Mouse (Mus musculus): ENCODE data around the gene Il1a. TPM values are rescaled to one million over a fixed set of nuclear protein-coding genes. Genes with fewer than 3 reads are reported as not detected.

The Il1a gene
- 0.13 and 0.39 TPM in 2 replicates for polyA plus RNA-seq (2015; fragmentation: Nextera tagmentation; extraction: Ambion mirVana)

DNA sequence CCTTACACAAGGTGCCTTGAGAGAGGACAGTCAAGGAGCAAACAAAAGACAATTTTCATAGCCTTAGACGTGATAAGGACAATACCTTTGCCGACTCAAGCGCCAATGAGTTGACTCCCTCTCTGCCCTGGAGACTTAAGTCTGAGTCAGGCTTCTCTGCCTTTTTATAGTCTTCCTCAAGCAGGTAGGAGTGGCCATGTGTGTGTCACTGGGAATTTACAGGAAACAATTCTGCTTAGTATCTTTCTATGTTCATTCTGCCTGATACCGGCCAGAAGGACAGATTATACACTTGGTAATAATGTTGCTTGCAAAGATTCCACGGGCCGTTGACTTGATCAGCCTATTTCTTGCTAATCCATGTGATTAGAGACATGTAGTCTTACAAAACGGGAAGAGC is at the start of gene Il1a:
Il1a (minus strand) TSS at position 137 of the 400 bp plus-strand sequence.
- no peak for ATAC-seq (ENCODE audit: extremely low read depth, insufficient number of reproducible peaks, low FRiP score, low TSS enrichment)
- H3K36me3 ChIP-seq: no peaks in the 10 kb centered on the region
- no peak within 1 kb of the TSS for H3K9ac ChIP-seq
- H3K9me3 ChIP-seq: no peaks in the 10 kb centered on the region
- 62% methylated on average over 7 of the region's 7 CpGs for WGBS
- H3K4me3 ChIP-seq: no peak within 1 kb of the TSS
- no peak within 1 kb of the TSS for H3K27ac ChIP-seq (replicated peaks)
- no peaks in the 10 kb centered on the region for H3K4me1 ChIP-seq
- no peaks in the 10 kb centered on the region for H3K27me3 ChIP-seq (replicated peaks)
- H3K4me2 ChIP-seq: no peak within 1 kb of the TSS

DNA sequence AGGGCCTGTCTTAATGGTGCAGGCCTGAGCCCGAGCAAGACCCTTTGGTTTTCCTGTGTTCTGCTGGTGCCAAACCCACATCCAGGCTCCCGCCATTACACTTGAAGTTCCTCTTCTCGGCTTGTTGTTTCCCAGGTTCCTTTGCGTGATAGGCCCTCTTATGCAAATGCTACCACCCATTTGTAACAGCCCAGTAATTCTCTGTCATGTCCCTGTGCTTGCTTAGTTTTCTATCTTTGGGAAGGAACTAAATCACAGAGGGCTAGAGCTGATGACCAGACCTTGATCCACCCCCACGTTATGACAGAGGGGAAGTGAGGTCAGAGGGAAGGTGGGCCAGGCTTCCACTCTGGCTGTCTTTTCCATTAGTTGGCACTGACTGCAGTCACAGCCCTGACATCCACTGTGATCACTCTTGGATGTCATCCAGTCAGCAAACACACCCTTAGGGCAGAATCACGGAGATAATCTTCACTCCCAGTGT is 28.4 kb upstream of the Il1a start:
- H3K36me3 ChIP-seq: no peaks in the 10 kb centered on the region
- ATAC-seq (ENCODE audit: extremely low read depth, insufficient number of reproducible peaks, low FRiP score, low TSS enrichment): no peak
- H3K9ac ChIP-seq: no peak overlapping the region
- H3K4me1 ChIP-seq: no peaks in the 10 kb centered on the region
- H3K27me3 ChIP-seq (replicated peaks): no peaks in the 10 kb centered on the region
- peaks cover 7% of the 10 kb centered on the region; the same call in 1 of the 2 replicates for H3K9me3 ChIP-seq
- H3K4me3 ChIP-seq: no peak overlapping the region
- 64% methylated on average over 6 of the region's 6 CpGs for WGBS
- no peak overlapping the region for H3K4me2 ChIP-seq
- H3K27ac ChIP-seq (replicated peaks): no peak overlapping the region

DNA sequence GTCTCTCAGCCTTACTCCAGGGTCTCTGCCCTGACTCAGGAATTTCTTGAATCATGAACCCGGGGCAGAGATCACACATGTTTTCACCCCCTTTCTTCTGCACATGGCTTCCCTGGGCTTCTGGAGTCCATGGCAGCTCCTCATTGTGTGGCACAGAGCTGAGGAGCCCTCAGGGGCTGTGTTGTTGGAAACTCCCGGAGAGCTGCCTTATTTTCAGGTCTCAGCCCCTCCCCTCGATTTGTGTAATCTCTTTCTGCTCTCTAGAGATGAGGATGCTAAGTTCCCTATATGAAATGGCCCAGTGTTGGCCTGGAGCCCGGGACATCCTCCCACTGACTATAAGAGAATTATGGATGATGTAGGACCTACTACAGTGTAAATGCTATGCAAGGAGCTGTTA is 23.7 kb upstream of the Il1a start:
- no peak overlapping the region for H3K4me3 ChIP-seq
- H3K9me3 ChIP-seq: no peaks in the 10 kb centered on the region
- no peak overlapping the region for H3K9ac ChIP-seq
- H3K27me3 ChIP-seq (replicated peaks): no peaks in the 10 kb centered on the region
- no peaks in the 10 kb centered on the region for H3K36me3 ChIP-seq
- 52% methylated on average over 4 of the region's 4 CpGs for WGBS
- H3K4me1 ChIP-seq: 0 out of 2 replicates have a peak, but pooled peaks cover 4% of the 10 kb centered on the region
- H3K27ac ChIP-seq (replicated peaks): no peak overlapping the region
- no peak overlapping the region for H3K4me2 ChIP-seq
- ATAC-seq (ENCODE audit: extremely low read depth, insufficient number of reproducible peaks, low FRiP score, low TSS enrichment): no peak

DNA sequence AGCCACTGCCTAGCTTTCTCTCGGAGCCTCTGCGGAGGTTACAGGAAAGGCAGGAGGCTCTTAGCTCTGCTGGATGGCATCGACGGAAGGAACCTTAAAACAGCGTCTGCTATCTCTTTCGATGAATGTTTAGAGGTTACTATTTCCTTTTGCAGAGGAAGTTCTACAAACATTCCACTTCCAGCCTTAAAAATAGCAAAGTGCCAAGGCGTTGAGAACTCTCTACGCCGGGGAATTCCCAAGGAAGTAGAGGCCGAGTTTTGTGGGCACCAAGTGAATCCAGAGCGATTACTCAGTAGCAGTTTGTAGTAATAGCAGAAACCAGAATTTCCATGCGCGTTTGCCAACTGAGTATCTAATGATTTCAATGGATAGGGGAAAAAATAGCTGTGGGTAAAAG is 20.8 kb upstream of the Il1a start:
- ATAC-seq (ENCODE audit: extremely low read depth, insufficient number of reproducible peaks, low FRiP score, low TSS enrichment): no peak
- Histone ChIP-seq H3K27me3 (replicated peaks) (no peaks in the 10 kb centered on the region), H3K9me3 (no peaks in the 10 kb centered on the region), H3K4me3 (no peak overlapping the region), H3K27ac (replicated peaks) (peak overlapping the region; percentile 74), H3K36me3 (no peaks in the 10 kb centered on the region), H3K9ac (no peak overlapping the region), H3K4me1 (0 out of 2 replicates have a peak, but pooled peaks cover 4% of the 10 kb centered on the region), H3K4me2 (no peak overlapping the region)
- WGBS: 60% methylated on average over 13 of the region's 13 CpGs

DNA sequence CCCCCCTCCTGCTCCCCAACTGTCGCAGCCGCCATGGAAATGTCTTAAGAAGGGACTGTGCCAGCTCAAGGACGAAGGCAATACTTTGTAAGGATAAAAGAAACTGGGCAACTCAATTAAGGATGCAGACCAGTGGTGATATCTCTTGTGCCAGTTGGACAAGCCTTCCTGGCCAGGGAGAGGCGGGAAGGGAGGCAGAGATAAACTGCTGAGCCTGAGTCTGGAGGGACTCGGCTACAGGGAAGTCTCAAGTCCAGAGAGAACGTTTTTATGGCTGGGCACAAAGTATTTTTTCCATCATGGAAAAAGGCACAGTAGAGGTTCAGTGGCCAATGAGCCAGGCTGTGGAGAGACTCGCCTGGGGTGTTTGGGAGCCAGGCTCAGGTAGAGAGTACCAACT is 20.3 kb upstream of the Il1a start:
- 40% methylated on average over 7 of the region's 7 CpGs for WGBS
- H3K4me1 ChIP-seq: 0 out of 2 replicates have a peak, but pooled peaks cover 4% of the 10 kb centered on the region

DNA sequence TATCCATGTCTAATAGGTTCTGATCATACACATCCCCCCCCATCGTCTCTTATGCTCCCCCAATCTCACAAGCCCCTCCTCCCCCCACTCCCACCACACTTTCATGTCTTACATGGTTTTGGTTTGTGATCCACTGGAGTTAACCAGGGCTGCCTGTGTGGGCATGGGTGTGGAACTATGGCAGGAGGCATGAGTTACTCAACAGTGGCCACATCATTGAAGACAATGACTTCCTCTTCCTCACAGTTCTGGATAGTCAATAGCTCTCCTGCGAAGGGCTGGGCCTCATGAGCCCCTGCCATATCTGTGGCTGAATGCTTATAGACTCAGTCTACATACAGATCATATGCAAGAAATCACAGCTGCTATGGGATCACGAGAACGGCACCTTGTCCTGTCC is 18.5 kb upstream of the Il1a start:
- H3K4me2 ChIP-seq: no peak overlapping the region
- ATAC-seq (ENCODE audit: extremely low read depth, insufficient number of reproducible peaks, low FRiP score, low TSS enrichment): no peak
- H3K9me3 ChIP-seq: no peaks in the 10 kb centered on the region
- H3K27me3 ChIP-seq (replicated peaks): no peaks in the 10 kb centered on the region
- no peak overlapping the region for H3K4me3 ChIP-seq
- WGBS: 86% methylated on average over 4 of the region's 4 CpGs
- H3K27ac ChIP-seq (replicated peaks): no peak overlapping the region
- no peak overlapping the region for H3K9ac ChIP-seq
- H3K36me3 ChIP-seq: no peaks in the 10 kb centered on the region
- 0 out of 2 replicates have a peak, but pooled peaks cover 4% of the 10 kb centered on the region for H3K4me1 ChIP-seq

More for the DNA sequence above, 20.3 kb upstream of the Il1a start:
- Histone ChIP-seq H3K27me3 (replicated peaks) (no peaks in the 10 kb centered on the region), H3K9me3 (no peaks in the 10 kb centered on the region), H3K9ac (no peak overlapping the region), H3K36me3 (no peaks in the 10 kb centered on the region), H3K4me3 (no peak overlapping the region), H3K27ac (replicated peaks) (peak overlapping the region; percentile 74), H3K4me2 (no peak overlapping the region)
- no peak for ATAC-seq (ENCODE audit: extremely low read depth, insufficient number of reproducible peaks, low FRiP score, low TSS enrichment)

DNA sequence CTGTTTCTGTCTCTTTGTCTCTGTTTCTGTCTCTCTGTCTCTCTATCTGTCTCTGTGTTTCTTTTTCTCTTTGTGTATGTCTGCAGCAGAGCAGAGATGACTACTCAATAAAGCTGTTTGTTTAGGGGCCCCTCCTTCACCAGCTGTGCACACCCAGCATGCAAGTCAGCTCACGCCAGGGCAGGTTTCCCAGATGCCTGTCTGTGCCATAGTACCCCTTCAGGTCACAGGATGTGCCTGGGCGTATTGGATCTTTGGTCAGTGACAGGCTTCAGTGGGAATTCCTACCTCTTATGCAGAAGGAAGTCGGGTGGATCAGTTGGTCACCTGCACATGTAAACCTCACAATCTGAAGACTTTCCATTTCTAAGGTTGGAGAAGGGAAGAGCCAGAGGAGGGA is 14.4 kb upstream of the Il1a start:
- Histone ChIP-seq H3K9me3 (no peaks in the 10 kb centered on the region), H3K27me3 (replicated peaks) (no peaks in the 10 kb centered on the region), H3K36me3 (no peaks in the 10 kb centered on the region), H3K9ac (no peak overlapping the region), H3K27ac (replicated peaks) (no peak overlapping the region), H3K4me1 (no peaks in the 10 kb centered on the region), H3K4me2 (no peak overlapping the region), H3K4me3 (no peak overlapping the region)
- ATAC-seq (ENCODE audit: extremely low read depth, insufficient number of reproducible peaks, low FRiP score, low TSS enrichment): no peak
- 75% methylated on average over 3 of the region's 3 CpGs for WGBS

DNA sequence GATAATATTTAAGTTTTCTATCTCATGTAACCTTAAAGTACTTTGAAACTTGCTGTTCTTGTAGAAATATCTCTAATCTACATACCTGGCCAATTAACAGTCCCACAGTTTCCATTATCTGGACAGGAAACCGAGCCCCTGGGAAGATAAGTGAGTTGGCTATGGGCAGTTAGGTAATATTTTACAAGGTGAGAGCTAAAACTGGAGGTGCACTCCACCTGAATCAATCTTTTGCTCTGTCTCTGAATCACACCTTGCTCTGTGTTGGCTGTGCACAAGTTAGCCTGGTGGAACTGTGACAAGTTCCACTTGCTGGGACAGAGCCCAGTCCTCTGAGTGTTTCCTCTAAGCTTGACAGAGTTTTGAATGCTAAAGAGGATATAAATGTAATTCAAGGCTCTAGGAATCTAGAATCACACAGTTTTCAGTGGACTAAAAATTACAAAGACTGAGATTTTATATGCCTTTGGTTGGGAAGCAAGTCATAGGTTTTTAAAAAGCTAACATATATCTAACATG is 12.4 kb upstream of the Il1a start:
- Histone ChIP-seq H3K9ac (no peak overlapping the region), H3K36me3 (no peaks in the 10 kb centered on the region), H3K4me1 (no peaks in the 10 kb centered on the region), H3K27ac (replicated peaks) (no peak overlapping the region), H3K9me3 (no peaks in the 10 kb centered on the region), H3K4me3 (no peak overlapping the region), H3K4me2 (no peak overlapping the region), H3K27me3 (replicated peaks) (no peaks in the 10 kb centered on the region)
- no peak for ATAC-seq (ENCODE audit: extremely low read depth, insufficient number of reproducible peaks, low FRiP score, low TSS enrichment)
- 36% methylated on average over 1 of the region's 1 CpGs for WGBS

DNA sequence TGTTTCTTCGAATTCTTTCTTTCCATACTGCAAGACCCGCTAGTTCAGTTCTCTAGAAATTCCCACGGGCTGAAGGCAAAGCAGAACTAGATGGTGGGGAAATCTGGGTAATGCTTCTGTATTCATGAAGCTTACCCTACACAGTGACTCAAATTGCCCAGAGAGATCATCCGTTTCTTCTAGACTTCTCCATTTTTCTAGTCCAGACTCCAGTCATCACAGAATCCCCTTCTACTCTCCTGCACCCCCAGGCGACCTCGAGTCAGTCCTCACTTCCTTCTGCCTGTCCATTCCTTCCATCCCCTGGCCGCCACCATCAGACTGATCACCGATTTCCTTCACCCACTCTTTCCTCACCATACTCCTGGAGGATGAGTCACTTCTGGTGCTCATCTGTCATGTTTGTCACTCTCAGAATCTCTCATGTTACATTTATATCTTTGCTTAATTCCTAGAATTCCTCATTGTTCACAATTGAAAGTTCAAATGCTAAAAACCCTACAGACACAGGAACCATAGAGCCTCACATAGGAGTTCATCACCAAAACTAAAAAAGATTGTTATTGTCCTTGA is 10.3 kb upstream of the Il1a start:
- Histone ChIP-seq H3K4me3 (no peak overlapping the region), H3K27ac (replicated peaks) (no peak overlapping the region), H3K9me3 (no peaks in the 10 kb centered on the region), H3K9ac (no peak overlapping the region), H3K4me1 (no peaks in the 10 kb centered on the region), H3K36me3 (no peaks in the 10 kb centered on the region), H3K4me2 (no peak overlapping the region), H3K27me3 (replicated peaks) (no peaks in the 10 kb centered on the region)
- no peak for ATAC-seq (ENCODE audit: extremely low read depth, insufficient number of reproducible peaks, low FRiP score, low TSS enrichment)
- WGBS: 69% methylated on average over 8 of the region's 8 CpGs

DNA sequence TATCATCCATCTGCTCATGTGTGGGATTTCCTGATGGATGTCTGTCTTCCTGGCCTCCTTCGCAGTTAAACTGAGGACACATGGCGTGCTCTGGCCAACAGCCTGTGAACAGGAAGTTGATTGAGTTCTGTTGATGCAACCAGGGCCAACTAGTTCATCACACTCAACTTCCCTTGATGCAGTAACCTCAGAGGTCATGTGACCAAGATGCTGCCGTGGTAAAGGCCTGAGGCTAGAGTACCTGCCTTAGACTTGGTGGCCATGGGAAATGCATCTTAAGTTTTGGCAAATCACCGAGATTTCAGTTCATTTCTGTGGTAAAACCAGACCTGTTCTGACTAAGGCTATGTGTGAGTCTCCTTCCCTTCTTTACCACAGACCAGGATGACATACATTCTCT is 6.1 kb upstream of the Il1a start:
- Histone ChIP-seq H3K4me3 (no peak overlapping the region), H3K9me3 (no peaks in the 10 kb centered on the region), H3K9ac (no peak overlapping the region), H3K27me3 (replicated peaks) (no peaks in the 10 kb centered on the region), H3K36me3 (no peaks in the 10 kb centered on the region), H3K27ac (replicated peaks) (no peak overlapping the region), H3K4me2 (no peak overlapping the region), H3K4me1 (no peaks in the 10 kb centered on the region)
- no peak for ATAC-seq (ENCODE audit: extremely low read depth, insufficient number of reproducible peaks, low FRiP score, low TSS enrichment)
- WGBS: 61% methylated on average over 4 of the region's 4 CpGs

DNA sequence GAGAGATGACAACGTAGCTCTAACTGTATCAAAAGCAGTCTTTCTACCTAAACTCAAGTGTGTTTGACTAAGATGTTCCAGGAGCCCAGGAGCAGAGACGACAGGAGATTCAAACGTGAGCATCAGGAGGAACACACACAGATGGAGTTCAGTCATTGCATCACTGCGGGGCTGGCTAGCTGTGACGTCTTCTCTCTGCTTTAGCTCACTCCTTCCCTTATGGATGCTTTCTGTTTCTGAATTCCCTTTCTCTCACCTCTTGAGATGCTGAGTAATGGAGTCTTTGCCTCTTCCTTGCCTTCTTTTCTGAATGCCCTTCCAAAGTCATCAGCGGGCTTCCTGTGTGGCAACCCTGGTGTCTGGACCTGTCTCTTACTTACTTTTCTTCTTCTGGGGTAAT is 5.1 kb upstream of the Il1a start:
- 76% methylated on average over 6 of the region's 6 CpGs for WGBS
- no peak for ATAC-seq (ENCODE audit: extremely low read depth, insufficient number of reproducible peaks, low FRiP score, low TSS enrichment)
- Histone ChIP-seq H3K27ac (replicated peaks) (no peak overlapping the region), H3K9me3 (no peaks in the 10 kb centered on the region), H3K4me1 (no peaks in the 10 kb centered on the region), H3K4me2 (no peak overlapping the region), H3K4me3 (no peak overlapping the region), H3K27me3 (replicated peaks) (no peaks in the 10 kb centered on the region), H3K9ac (no peak overlapping the region), H3K36me3 (no peaks in the 10 kb centered on the region)

DNA sequence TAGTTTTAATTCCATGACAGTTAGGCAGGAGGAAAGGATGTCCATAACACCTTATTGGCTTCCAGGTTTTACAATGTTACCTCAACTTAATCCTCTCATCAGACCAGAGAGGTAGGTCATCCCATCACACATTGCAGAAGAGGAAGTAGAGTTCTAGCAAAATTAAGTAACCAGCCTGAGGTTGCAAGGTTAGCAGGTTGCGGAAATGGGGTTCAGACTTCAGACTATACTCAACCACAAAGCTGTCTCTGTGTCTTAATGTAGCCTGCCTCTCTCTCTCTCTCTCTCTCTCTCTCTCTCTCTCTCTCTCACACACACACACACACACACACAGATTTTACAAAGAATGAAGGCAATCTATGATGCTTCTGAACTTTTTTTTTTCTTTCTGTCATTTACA is 4.2 kb upstream of the Il1a start:
- H3K9me3 ChIP-seq: no peaks in the 10 kb centered on the region
- ATAC-seq (ENCODE audit: extremely low read depth, insufficient number of reproducible peaks, low FRiP score, low TSS enrichment): no peak
- no peaks in the 10 kb centered on the region for H3K36me3 ChIP-seq
- no peak overlapping the region for H3K27ac ChIP-seq (replicated peaks)
- 89% methylated on average over 1 of the region's 1 CpGs for WGBS
- H3K4me2 ChIP-seq: no peak overlapping the region
- H3K9ac ChIP-seq: no peak overlapping the region
- no peak overlapping the region for H3K4me3 ChIP-seq
- H3K27me3 ChIP-seq (replicated peaks): no peaks in the 10 kb centered on the region
- no peaks in the 10 kb centered on the region for H3K4me1 ChIP-seq
